Mouse (Mus musculus) brain, embryonic 14.5 days (tissue): Measurements from ENCODE around the gene Krtap1-3.
"Not testable (repeated sequence)": the region's sequence is repeated elsewhere in the genome, so short reads cannot be mapped to it uniquely, and the experiment has no call there.

Source experiments
- CTCF ChIP-seq: fragments of 200-500 bp; IDR thresholded peaks from 2 replicates; pipeline ENCODE4 v1.5.1; 2012; ENCODE audit warnings: inconsistent platforms, mild to moderate bottlenecking, moderate library complexity, borderline replicate concordance; ENCODE audit not compliant: insufficient read depth, insufficient read length; ENCODE audit errors: extremely low read depth
- POLR2A ChIP-seq: fragments of 200-500 bp; IDR thresholded peaks from 2 replicates; pipeline ENCODE4 v1.6.1; 2012; ENCODE audit warnings: mild to moderate bottlenecking, inconsistent platforms, borderline replicate concordance; ENCODE audit not compliant: poor library complexity, insufficient read depth, insufficient read length, severe bottlenecking; ENCODE audit errors: extremely low read depth

DNA sequence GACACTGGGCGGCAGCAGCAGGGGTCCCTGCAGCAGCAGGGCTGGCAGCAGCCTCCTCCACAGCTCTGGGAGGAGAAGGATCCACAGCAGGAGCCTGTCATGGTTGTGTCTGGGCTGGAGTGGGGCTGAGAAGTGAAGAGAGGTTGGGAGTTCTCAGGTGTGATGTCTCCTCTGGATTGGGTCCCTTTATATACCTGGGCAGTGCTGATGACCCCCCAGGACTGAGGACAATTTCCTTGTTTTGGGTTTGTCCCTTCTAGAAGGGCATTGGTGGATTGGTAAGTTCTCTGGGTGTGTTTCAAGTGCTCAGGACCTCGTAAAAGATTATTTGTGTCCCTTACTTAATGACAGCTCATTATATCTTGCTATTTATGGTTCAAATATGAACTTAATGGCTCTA, 18.9 kb upstream of the Krtap1-3 start, which contains the start of gene Gm11937:
- TF ChIP-seq CTCF, POLR2A: not testable (repeated sequence)
